Mouse (Mus musculus): Measurements from ENCODE around the gene Hs2st1. TPM values are rescaled to one million over a fixed set of nuclear protein-coding genes. Genes with fewer than 3 reads are reported as not detected.
A peak's percentile ranks its signal among the peaks of the same experiment; 100 is the strongest.

The Hs2st1 gene
- polyA plus RNA-seq, 1 experiment from 2014 or later, result 7.3 TPM

- Histone ChIP-seq H3K36me3 (ENCODE audit: control insufficient read depth, insufficient read depth, low read length) (peaks cover 5% of the 10 kb centered on the region; the same call in 1 of the 2 replicates), H3K4me2 (no peak overlapping the region), H3K4me3 (ENCODE audit: low read depth, low read length) (no peak overlapping the region), H3K4me1 (ENCODE audit: control insufficient read depth, insufficient read depth, low read length) (no peaks in the 10 kb centered on the region), H3K27ac (ENCODE audit: low read depth, low read length) (no peak overlapping the region), H3K9me3 (replicated peaks; ENCODE audit: control insufficient read depth, low read length) (no peaks in the 10 kb centered on the region), H3K27me3 (ENCODE audit: control insufficient read depth, insufficient read depth, low read length) (no peaks in the 10 kb centered on the region), H3K9ac (ENCODE audit: low read depth, low read length) (no peak overlapping the region)
- ATAC-seq (replicated peaks; ENCODE audit: insufficient number of reproducible peaks, low FRiP score, low TSS enrichment), result no peak
- WGBS (ENCODE audit: insufficient replicate concordance), result 90% methylated on average over 4 of the region's 4 CpGs
Measured at GRCm38 (mm10) chr3:144597121-144597520, 27.1 kb upstream of the Hs2st1 start.

- 90% methylated on average over 9 of the region's 9 CpGs for WGBS (ENCODE audit: insufficient replicate concordance)
- H3K4me2 ChIP-seq, result no peak overlapping the region
- no peaks in the 10 kb centered on the region for H3K27me3 ChIP-seq (ENCODE audit: control insufficient read depth, insufficient read depth, low read length)
- no peaks in the 10 kb centered on the region; the same call in 1 of the 2 replicates for H3K4me1 ChIP-seq (ENCODE audit: control insufficient read depth, insufficient read depth, low read length)
- H3K9ac ChIP-seq (ENCODE audit: low read depth, low read length), result no peak overlapping the region
- no peaks in the 10 kb centered on the region for H3K9me3 ChIP-seq (replicated peaks; ENCODE audit: control insufficient read depth, low read length)
- H3K27ac ChIP-seq (ENCODE audit: low read depth, low read length), result no peak overlapping the region
- H3K36me3 ChIP-seq (ENCODE audit: control insufficient read depth, insufficient read depth, low read length), result peaks cover 12% of the 10 kb centered on the region; the same call in 1 of the 2 replicates
- no peak for ATAC-seq (replicated peaks; ENCODE audit: insufficient number of reproducible peaks, low FRiP score, low TSS enrichment)
- H3K4me3 ChIP-seq (ENCODE audit: low read depth, low read length), result no peak overlapping the region
Measured at GRCm38 (mm10) chr3:144592992-144593785, 23.2 kb upstream of the Hs2st1 start.

- WGBS (ENCODE audit: insufficient replicate concordance), result 90% methylated on average over 8 of the region's 8 CpGs
- Histone ChIP-seq H3K36me3 (ENCODE audit: control insufficient read depth, insufficient read depth, low read length) (peaks cover 10% of the 10 kb centered on the region; the same call in 1 of the 2 replicates), H3K4me2 (no peak overlapping the region), H3K4me1 (ENCODE audit: control insufficient read depth, insufficient read depth, low read length) (peaks cover 21% of the 10 kb centered on the region), H3K9ac (ENCODE audit: low read depth, low read length) (no peak overlapping the region), H3K27me3 (ENCODE audit: control insufficient read depth, insufficient read depth, low read length) (no peaks in the 10 kb centered on the region), H3K27ac (ENCODE audit: low read depth, low read length) (no peak overlapping the region), H3K4me3 (ENCODE audit: low read depth, low read length) (no peak overlapping the region), H3K9me3 (replicated peaks; ENCODE audit: control insufficient read depth, low read length) (no peaks in the 10 kb centered on the region)
- no peak for ATAC-seq (replicated peaks; ENCODE audit: insufficient number of reproducible peaks, low FRiP score, low TSS enrichment)
Measured at GRCm38 (mm10) chr3:144589189-144589890, 19.4 kb upstream of the Hs2st1 start.

- H3K9ac ChIP-seq (ENCODE audit: low read depth, low read length), result no peak overlapping the region
- no peaks in the 10 kb centered on the region for H3K9me3 ChIP-seq (replicated peaks; ENCODE audit: control insufficient read depth, low read length)
- H3K27me3 ChIP-seq (ENCODE audit: control insufficient read depth, insufficient read depth, low read length), result no peaks in the 10 kb centered on the region
- H3K4me1 ChIP-seq (ENCODE audit: control insufficient read depth, insufficient read depth, low read length), result peaks cover 37% of the 10 kb centered on the region
- no peak for ATAC-seq (replicated peaks; ENCODE audit: insufficient number of reproducible peaks, low FRiP score, low TSS enrichment)
- 84% methylated on average over 7 of the region's 7 CpGs for WGBS (ENCODE audit: insufficient replicate concordance)
- peaks cover 10% of the 10 kb centered on the region; the same call in 1 of the 2 replicates for H3K36me3 ChIP-seq (ENCODE audit: control insufficient read depth, insufficient read depth, low read length)
- no peak overlapping the region for H3K4me2 ChIP-seq
- no peak overlapping the region for H3K27ac ChIP-seq (ENCODE audit: low read depth, low read length)
- H3K4me3 ChIP-seq (ENCODE audit: low read depth, low read length), result no peak overlapping the region
Measured at GRCm38 (mm10) chr3:144586731-144587130, 16.8 kb upstream of the Hs2st1 start.

GRCm38 (mm10) chr3:144584789-144585553 is 15.0 kb upstream of the Hs2st1 start:
- Histone ChIP-seq H3K27ac (ENCODE audit: low read depth, low read length) (peak overlapping the region; percentile 67), H3K9me3 (replicated peaks; ENCODE audit: control insufficient read depth, low read length) (no peaks in the 10 kb centered on the region), H3K9ac (ENCODE audit: low read depth, low read length) (no peak overlapping the region), H3K4me1 (ENCODE audit: control insufficient read depth, insufficient read depth, low read length) (peaks cover 43% of the 10 kb centered on the region), H3K4me2 (peak overlapping the region; percentile 36), H3K27me3 (ENCODE audit: control insufficient read depth, insufficient read depth, low read length) (no peaks in the 10 kb centered on the region), H3K4me3 (ENCODE audit: low read depth, low read length) (no peak overlapping the region), H3K36me3 (ENCODE audit: control insufficient read depth, insufficient read depth, low read length) (0 out of 2 replicates have a peak, but pooled peaks cover 5% of the 10 kb centered on the region)
- ATAC-seq (replicated peaks; ENCODE audit: insufficient number of reproducible peaks, low FRiP score, low TSS enrichment), result 0 out of 2 replicates have a peak, but pooled peaks have one; percentile 49
- WGBS (ENCODE audit: insufficient replicate concordance), result 52% methylated on average over 6 of the region's 6 CpGs

- peaks cover 9% of the 10 kb centered on the region; the same call in 1 of the 2 replicates for H3K36me3 ChIP-seq (ENCODE audit: control insufficient read depth, insufficient read depth, low read length)
- H3K4me2 ChIP-seq, result no peak overlapping the region
- no peaks in the 10 kb centered on the region for H3K27me3 ChIP-seq (ENCODE audit: control insufficient read depth, insufficient read depth, low read length)
- ATAC-seq (replicated peaks; ENCODE audit: insufficient number of reproducible peaks, low FRiP score, low TSS enrichment), result no peak
- no peaks in the 10 kb centered on the region for H3K9me3 ChIP-seq (replicated peaks; ENCODE audit: control insufficient read depth, low read length)
- WGBS (ENCODE audit: insufficient replicate concordance), result 69% methylated on average over 5 of the region's 5 CpGs
- no peak overlapping the region for H3K9ac ChIP-seq (ENCODE audit: low read depth, low read length)
- no peak overlapping the region for H3K27ac ChIP-seq (ENCODE audit: low read depth, low read length)
- H3K4me3 ChIP-seq (ENCODE audit: low read depth, low read length), result no peak overlapping the region
- peaks cover 49% of the 10 kb centered on the region for H3K4me1 ChIP-seq (ENCODE audit: control insufficient read depth, insufficient read depth, low read length)
Measured at GRCm38 (mm10) chr3:144583789-144584188, 13.8 kb upstream of the Hs2st1 start.

GRCm38 (mm10) chr3:144582306-144582705 is 12.3 kb upstream of the Hs2st1 start:
- peaks cover 49% of the 10 kb centered on the region for H3K4me1 ChIP-seq (ENCODE audit: control insufficient read depth, insufficient read depth, low read length)
- H3K9ac ChIP-seq (ENCODE audit: low read depth, low read length), result no peak overlapping the region
- no peak overlapping the region for H3K27ac ChIP-seq (ENCODE audit: low read depth, low read length)
- H3K36me3 ChIP-seq (ENCODE audit: control insufficient read depth, insufficient read depth, low read length), result peaks cover 5% of the 10 kb centered on the region; the same call in 1 of the 2 replicates
- no peak for ATAC-seq (replicated peaks; ENCODE audit: insufficient number of reproducible peaks, low FRiP score, low TSS enrichment)
- no peaks in the 10 kb centered on the region for H3K27me3 ChIP-seq (ENCODE audit: control insufficient read depth, insufficient read depth, low read length)
- H3K9me3 ChIP-seq (replicated peaks; ENCODE audit: control insufficient read depth, low read length), result no peaks in the 10 kb centered on the region
- 65% methylated on average over 4 of the region's 4 CpGs for WGBS (ENCODE audit: insufficient replicate concordance)
- H3K4me2 ChIP-seq, result no peak overlapping the region
- no peak overlapping the region for H3K4me3 ChIP-seq (ENCODE audit: low read depth, low read length)

GRCm38 (mm10) chr3:144581842-144582241 is 11.9 kb upstream of the Hs2st1 start:
- no peak overlapping the region for H3K4me3 ChIP-seq (ENCODE audit: low read depth, low read length)
- H3K9ac ChIP-seq (ENCODE audit: low read depth, low read length), result no peak overlapping the region
- peaks cover 48% of the 10 kb centered on the region for H3K4me1 ChIP-seq (ENCODE audit: control insufficient read depth, insufficient read depth, low read length)
- peak overlapping the region; percentile 62; the same call in 1 of the 2 replicates for H3K27ac ChIP-seq (ENCODE audit: low read depth, low read length)
- no peak overlapping the region for H3K4me2 ChIP-seq
- peaks cover 5% of the 10 kb centered on the region; the same call in 1 of the 2 replicates for H3K36me3 ChIP-seq (ENCODE audit: control insufficient read depth, insufficient read depth, low read length)
- 43% methylated on average over 3 of the region's 3 CpGs for WGBS (ENCODE audit: insufficient replicate concordance)
- no peaks in the 10 kb centered on the region for H3K27me3 ChIP-seq (ENCODE audit: control insufficient read depth, insufficient read depth, low read length)
- ATAC-seq (replicated peaks; ENCODE audit: insufficient number of reproducible peaks, low FRiP score, low TSS enrichment), result no peak
- H3K9me3 ChIP-seq (replicated peaks; ENCODE audit: control insufficient read depth, low read length), result no peaks in the 10 kb centered on the region

Data from heart, embryonic 11.5 days (tissue).